Mouse (Mus musculus) left cerebral cortex, postnatal 10 days (tissue): ENCODE measurements around the gene Vmac. TPM values are rescaled to one million over a fixed set of nuclear protein-coding genes. Genes with fewer than 3 reads are reported as not detected.
A peak's percentile ranks its signal among the peaks of the same experiment; 100 is the strongest.

ENCODE experiments used
- DNase-seq, 2 experiments: peaks; one replicate each; pipeline ENCODE4 v3.0.0; 2021 to 2022; ENCODE audit warnings: low spot score in 2 of 2, mixed read lengths in 1 of 2; ENCODE audit errors: extremely low spot score in 1 of 2
- intact Hi-C: fragments of 180-260 bp; cut with DNase I; formaldehyde crosslinking; loops from one replicate; pipeline ENCODE4 v1.15.1; 2025
- total RNA-seq, 2 experiments: library from RNA; stranded (reverse); gene quantifications; 2 replicates each; pipeline ENCODE4 v1.2.3; 2021

Gene Vmac
- total RNA-seq, 2 experiments from 2014 or later = 8.8 TPM

DNA sequence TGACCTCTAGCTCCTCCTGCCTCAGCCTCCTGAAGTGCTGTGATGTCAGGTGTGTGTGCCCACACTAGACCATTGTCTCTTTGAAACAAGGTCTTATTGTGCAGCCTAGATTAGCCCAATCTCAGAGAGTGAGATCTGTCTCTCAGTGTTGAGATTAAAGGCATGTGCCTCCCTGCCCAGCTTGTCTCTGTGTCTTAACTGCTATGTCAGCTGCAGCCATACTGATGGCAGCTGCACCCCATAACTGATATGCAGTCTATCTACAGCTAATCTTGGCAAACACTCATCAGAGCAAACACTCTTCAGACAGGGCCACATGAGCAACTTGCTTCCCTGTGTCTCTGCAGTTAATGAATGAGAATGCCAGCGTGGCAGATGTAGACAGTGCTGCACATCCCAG lies 11.3 kb downstream of the Vmac start:
- intact Hi-C loops = no loop called here
- DNase-seq = no peak

DNA sequence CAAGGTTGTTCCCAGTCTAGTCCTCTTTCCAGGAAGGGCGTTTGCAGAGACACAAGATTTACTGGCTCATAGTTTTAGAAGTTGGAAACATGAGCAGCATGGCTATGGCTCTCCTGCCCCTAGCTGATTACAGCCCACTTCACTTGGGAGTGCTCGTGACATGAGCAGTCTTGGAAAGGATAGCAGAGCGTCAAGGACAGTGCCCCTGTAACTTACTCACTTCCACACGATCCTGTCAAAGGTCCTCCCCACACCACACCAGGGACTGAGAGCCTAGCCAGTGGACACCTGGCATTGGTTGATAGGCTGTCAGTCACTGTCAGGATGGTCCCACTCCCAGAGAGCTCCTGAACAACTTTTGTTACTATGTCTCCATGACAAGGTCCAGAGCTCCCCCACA lies 14.8 kb downstream of the Vmac start:
- intact Hi-C loops = no loop called here
- DNase-seq = no peak

DNA sequence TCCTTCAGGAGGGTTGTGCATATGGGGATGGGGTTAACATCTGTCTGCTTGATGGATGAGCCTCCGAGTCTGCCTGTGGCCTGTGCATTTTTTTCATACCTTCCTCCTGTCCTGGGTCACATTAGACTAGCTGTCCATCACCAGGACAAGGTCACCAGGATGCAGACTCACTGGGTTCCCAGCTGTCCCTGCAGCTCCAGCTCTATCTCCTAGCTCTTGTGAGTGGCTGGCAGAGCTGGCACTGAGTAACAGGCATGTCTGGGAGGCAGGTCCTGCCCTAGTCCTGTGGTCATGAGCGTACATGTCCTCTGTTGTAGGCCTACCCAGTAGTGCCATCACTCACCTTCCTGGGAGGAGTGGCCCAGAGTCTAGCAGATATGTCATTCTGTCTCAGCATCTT lies 17.4 kb downstream of the Vmac start:
- intact Hi-C loops = no loop called here
- DNase-seq = no peak

DNA sequence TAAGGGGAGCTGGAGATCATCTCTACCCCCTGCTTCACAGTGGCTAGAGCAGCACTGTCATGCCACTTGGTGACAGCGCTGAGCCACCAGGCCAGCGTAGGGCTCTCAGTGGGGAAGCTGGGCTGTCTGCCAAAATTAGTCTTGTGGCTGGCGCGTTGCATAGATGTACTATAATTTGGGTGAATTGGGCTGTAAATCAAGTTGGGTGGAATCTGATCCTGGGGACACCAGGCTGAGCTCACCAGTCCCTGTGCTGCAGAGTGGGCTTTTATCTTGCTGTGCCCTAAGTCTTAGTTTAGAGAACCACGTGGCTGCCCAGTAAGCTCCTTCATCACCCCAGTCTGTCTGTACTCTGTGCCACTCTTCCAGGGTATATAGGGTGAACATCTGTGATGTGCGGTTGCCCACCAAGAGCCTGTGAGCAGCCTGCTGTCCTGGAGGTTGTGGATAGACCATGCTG lies 23.9 kb downstream of the Vmac start:
- peak; percentile 49 to 64 for DNase-seq
- intact Hi-C loops = no loop called here

DNA sequence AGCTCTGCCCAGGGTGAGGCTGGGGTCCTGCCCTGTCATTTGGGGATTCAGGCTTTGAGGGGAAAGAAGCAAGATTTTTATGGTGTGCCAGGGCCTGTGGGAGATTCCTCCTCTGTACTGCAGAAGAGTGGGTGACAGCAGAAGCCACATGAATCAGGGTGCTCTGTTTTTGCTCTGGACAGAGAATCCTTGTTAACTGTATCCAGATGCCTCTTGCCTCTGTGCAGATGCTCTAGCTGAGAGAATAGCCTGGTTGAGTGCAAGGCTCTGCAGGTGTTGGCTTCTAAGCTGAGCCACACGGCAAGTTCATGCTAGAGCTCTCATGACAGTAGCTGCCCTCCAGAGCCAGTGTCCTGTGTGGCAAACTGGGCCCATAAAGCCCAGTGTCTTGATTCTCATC lies 24.4 kb downstream of the Vmac start:
- intact Hi-C loops = no loop called here
- no peak for DNase-seq

DNA sequence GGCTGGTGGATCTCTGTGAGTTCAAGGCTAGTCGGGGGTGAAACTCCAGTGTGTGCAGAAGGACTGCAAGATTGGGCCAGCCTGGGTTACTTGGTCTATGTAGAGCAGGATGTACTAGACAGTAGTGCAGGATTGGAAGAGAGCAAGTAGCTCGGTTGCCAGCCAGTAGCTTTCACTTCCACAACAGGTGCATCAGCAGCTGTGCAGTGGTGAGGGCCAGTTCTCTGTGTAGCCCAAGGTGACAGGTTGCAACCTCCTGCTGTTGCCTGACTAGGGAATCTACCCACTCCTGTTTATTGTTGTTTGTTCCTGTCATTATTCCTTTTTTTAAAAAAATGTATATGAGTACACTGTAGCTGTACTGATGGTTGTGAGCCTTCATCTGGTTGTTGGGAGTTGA lies 29.1 kb downstream of the Vmac start:
- intact Hi-C loops = no loop called here

DNA sequence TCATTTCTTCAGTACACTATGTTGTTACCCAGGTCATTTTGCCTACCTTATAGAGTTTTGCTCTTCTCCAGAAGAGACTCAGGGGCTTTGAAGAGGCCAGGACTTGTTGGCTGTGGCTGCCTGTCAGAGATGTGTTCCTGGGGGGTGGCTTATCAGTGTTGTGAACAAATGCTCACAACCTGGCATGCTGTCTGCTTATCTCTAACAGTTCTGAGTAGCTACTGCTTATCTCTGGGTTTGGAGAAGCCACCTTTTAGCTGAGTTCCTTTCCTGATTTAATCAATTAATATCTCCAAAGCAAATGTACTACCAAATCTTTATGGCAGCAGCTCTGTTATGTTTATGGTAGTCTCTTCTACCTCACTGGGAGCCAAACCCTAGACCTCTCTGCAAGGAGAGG lies 29.8 kb downstream of the Vmac start:
- intact Hi-C loops = no loop called here

More for the DNA sequence above, 29.1 kb downstream of the Vmac start:
- DNase-seq = no peak

DNA sequence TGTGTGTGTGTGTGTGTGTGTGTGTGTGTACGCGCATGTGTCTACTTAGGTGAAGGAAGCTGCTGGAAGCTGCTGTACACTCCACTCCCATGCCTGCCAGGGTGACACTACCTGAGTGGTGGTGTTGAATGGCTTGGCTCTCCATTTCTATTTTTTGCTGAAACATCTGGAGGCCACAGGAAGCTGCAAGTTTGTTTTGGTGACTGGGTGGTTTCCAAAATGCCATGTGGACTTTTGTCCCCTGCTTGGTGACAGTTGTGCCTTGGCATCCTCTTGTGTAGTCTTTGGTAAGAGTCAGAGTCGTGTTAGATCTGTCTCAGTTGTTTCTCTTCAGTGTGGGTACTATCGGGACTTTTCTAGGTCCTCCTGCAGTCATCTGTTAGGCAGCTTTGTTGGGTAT lies 31.0 kb downstream of the Vmac start:
- no peak for DNase-seq
- intact Hi-C loops = no loop called here

More for the DNA sequence above, 29.8 kb downstream of the Vmac start:
- no peak for DNase-seq

DNA sequence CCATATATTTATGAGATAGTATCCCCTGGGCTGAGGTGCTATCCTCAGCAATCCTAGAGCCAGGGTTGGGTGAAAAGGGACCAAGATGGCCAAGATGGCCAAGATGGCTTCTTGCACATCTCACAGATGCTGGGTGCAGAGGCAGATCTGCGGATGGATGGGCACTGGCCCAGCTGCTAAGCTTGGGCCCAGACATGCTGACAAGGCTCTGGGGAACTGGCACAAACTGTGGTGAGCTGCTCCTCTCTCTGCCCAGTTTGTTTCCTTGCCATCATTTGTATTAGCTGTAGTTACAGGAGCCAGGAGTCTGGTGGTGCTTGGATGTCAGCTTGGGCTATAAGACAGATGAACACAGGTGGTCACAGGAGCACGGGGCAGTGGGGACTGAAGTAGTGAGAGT lies 33.2 kb downstream of the Vmac start:
- intact Hi-C loops = no loop called here
- no peak for DNase-seq

DNA sequence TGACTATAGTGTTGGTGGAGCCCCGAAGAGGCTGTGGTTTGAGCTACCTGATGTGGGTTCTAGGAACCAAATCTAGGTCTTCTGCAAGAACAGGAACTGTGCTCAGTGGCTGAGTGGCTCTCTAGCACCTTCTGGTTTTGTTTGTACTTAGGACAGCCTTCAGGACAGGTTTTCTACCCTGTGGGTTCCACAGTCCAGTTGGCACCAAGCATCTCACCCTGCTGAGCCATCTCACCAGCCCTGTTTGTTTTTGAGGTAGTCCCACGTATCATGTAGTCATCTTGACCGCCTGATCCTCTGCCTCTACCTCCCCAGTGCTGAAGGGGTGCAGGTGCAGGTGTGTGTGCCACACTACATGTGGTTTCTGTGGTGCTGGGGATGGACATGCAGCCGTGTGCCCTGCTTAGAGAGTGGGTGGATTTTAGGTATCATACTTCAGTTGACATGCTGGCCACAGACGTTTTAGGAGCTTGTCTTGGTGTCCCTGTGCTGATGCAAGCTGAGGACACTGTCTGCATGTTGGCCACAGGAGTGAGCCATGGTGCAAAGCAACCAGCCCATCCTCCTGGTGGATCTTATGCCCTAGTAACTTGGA lies 34.2 kb downstream of the Vmac start:
- no peak for DNase-seq
- intact Hi-C loops = no loop called here

DNA sequence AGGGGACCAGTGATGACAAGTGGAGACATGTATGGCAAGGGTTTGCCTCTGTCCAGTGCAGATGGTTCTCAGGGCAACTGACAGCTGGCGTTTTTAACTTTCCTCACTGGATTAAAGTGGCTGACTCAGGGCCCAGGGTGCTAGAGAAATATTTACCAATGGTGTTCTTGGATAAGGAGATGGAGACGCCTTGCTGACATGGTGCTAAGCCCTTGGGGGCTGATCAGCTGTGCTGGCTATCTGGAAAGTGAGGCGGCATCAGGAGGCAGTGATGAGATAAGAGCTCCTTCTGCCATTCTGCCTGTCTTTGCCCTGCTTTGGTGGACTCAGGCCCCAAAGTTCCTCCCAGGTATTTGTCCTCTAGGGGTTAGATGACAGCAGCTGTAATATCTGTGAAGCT lies 34.9 kb downstream of the Vmac start:
- DNase-seq = no peak
- intact Hi-C loops = no loop called here

DNA sequence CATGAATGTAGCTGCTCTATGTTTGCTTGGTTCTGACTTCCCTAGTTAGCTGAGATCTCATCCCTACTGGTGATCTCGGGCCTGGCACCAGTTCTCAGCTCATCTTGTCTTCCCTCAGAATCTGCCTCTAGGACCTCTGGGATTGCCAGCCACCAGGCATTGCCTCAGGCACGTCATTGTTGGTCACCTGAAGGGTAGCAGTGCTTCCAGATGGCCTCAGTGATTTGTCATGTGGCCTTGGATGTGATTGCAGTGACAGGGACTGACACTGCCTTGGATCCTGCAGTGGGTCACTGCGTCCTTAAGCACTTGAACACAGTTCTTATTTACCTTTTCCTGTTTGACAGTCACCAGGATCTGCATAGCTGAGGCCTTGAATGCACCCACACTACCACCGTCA lies 36.0 kb downstream of the Vmac start:
- intact Hi-C loops = no loop called here
- DNase-seq = no peak

DNA sequence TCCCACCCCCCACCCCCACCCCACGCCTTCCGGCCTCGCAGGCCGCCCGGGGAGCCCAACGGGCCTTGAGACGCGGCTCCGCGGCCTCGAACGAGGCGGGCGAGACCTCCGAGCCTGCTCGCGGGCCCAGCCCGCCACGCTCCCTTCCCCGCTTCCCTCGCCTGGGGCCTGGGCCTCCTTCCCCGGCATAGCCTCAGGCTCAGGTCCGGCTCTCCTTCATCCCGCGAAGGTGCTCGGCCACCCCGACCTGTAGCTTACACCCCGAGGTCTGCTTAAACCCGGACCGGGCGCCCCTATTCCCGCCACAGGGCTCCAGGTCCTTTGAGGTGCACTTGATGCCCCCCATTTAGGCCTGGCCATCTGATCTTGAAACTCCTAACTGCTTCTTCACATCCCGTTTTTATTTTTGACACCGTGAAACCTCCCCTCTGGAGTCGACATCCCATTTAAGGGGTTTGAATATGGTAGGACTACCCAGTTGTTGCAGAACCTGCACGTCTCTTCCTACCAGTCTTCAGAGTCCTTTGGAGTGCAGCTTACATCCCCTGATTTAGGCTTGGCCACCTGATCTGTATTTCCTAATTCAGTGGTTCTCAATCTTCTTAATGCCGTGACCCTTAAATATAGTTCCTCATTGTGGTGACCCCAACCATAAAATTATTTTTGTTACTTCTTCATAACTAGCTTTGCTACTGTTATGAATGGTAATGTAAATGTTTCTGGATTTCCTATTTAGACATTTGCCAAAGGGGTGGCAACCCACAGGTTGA lies 44.0 kb downstream of the Vmac start:
- DNase-seq = no peak
- intact Hi-C loops = loop anchor here (5.0 kb wide), 1 partner anchor 62 kb away; the partner anchor contains the start of gene Rpl36

DNA sequence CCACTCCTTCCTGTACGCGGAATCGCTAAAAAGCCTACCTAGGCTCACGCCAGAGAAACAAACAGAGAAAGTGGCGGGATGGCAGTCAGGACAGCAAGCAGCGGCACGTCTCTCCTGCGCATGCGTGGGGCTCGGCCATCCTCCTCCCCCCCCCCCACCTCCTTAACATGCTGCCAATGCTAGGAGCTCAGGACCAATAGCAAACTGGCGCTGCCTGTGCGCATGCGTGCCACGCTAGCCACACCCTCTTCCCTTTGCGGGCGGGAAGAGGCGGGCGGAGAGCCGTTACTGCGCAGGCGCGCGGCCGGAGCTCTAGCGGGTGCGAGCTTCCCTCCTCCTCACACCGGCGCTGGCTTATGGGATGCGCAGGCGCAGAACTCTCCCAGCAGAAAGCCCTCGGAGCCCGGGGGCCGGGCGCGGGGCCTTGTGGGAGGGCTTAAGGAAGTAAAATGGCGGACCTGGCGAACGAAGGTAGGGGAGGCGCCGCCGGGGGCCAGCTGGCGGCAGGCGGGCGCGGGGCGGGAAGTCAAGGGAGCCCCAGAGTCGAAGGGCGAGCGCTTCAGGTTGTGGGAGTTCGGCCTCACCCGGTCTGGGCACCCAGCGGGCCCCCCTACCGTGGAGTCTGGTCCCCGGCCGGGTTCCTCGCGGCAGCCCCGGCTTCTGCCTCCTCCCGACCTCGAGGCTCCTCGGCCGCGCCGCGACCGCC lies 44.7 kb downstream of the Vmac start, which contains the start of gene Ranbp3:
TSS of gene Ranbp3 (plus strand) at position 354 of the 706 bp plus-strand sequence.
- intact Hi-C loops = loop anchor here (5.0 kb wide), 1 partner anchor 61 kb away; the partner anchor contains the start of gene Rpl36
- DNase-seq = peak; percentile 98 to 100

DNA sequence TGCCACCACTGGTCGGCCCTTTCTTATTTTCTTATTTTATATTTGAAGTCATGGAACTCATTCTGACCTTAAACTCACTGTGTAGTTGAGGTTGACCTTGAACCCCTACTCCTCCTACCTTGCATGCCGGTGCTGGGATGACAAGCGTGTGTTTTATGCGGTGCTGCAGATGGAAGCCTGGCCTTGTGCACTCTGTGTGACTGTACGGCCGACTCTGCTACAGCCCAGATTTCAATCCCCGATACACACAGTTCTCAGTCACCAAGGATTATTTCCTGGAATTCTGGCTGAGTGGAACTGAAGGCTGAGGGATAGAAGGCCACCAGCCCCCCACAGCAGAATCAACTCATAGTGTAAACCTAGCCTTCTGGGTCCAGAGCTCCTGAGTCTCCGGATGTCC lies 48.1 kb downstream of the Vmac start:
- DNase-seq = no peak
- intact Hi-C loops = loop anchor here (5.0 kb wide), 1 partner anchor 57 kb away; the partner anchor contains the start of gene Rpl36

DNA sequence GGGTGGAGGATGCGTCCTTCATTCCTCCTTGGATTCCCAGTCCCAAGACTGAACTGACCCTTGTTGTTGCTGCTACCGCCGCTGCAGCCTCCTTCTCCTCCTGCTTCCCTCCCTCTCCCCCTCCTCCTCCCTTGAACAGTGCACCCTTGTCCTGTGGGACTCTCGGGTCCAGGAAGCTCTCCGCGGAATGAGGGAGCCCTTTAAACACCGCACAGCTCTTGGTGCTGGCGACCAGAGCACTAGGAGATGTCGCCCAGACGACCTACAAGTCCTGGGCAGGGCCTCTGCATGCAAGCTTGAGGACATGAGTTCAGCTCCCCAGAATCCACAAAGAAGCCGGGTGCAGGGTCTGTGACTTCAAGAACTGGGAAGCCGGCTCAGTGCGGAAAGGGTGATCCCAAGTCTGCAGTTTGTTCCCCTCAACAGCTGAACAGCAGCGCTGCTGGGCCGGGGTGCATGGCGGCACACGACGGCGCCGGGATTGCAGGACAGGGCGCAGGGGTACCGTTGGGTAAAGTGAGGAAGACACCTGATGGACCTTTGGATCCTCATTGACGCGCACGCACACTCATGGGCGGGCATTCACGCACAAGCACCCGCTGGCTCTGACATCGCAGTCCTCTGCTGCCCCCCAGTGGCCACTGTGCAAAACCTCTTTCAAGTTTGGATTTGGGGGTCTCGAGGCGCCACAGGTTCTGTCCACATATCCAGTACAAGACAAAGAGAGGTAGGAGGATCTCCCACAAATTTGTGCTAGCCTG lies 49.3 kb downstream of the Vmac start:
- intact Hi-C loops = no loop called here
- peak; percentile 65 to 91 for DNase-seq

DNA sequence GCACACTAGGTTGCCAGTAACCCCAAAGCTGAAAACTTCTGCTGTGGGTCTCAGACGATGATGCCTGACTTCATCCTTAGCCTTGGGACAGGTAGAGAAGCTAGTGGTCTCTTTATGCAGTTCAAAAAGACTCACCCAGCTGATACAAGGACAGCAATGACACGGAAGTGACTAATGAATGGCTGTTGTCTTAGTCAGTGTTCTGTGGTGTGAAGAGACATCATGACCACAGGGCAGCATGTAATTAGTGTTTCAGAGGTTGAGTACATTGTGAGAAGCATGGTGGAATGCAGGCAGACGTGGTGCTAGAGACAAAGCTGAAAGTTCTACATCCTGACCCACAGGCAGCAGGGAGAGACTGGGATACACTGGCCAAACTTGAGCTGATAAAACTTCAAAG lies 50.2 kb downstream of the Vmac start:
- DNase-seq = no peak
- intact Hi-C loops = no loop called here

DNA sequence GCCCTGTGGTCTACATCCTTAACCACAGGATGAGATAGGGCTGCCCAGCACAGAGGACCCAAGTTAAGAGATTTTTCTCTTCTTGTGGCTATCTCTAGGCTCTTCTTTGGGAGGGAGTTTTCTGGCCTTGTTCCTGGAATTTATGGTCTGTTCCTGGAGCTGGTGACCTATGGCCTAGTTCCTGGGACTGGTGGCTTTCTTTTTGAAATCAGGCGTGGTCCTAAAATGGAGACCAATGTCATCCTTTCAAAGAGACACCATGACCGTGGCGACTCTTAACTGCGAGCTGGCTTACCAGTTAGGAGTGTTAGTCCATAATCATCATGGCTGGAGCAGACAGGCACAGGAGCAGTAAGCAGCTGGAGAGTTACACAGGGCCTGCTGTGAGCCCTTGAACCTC lies 51.4 kb downstream of the Vmac start:
- intact Hi-C loops = no loop called here
- DNase-seq = no peak

DNA sequence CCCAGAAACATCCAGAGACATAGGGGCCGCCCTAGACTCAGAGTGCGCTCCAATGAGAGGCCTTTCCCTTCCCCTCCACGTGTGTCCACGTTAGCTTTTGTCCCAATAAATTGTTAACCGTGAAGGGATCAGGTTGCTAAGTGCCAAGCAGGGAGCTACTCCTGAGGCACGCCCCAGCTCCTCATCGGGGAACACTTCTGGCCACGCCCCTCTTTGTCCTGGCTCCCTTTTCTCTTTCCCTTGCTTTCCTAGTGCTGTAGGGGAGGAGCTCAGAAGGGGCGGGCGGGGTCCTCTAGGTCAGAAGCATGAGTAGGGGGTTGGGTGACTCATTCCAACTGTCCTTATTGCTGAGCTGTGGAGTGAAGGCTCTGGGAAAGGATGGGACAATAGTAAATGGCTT lies 53.5 kb downstream of the Vmac start:
- intact Hi-C loops = loop anchor here (5.0 kb wide), 1 partner anchor 37 kb away; the partner anchor contains the start of genes Catsperd and Lonp1
- no peak for DNase-seq
